Mouse (Mus musculus) liver, embryonic 14.5 days (tissue): ENCODE results near the gene Scaf8.

Source experiments
- CTCF ChIP-seq: IDR thresholded peaks from 2 replicates; pipeline ENCODE4 v1.5.1; 2016; ENCODE audit warnings: antibody characterized with exemption, low read depth, control low read depth
- EP300 ChIP-seq: IDR thresholded peaks from 2 replicates; pipeline ENCODE4 v1.6.1; 2016; ENCODE audit warnings: antibody characterized with exemption, low read depth

- TF ChIP-seq CTCF (no peak), EP300 (no peak)
Observed at GRCm38 (mm10) chr17:3220201-3220600, 105.4 kb downstream of the Scaf8 start.
